Mouse (Mus musculus) kidney, postnatal 0 days (tissue): ENCODE results near the gene Ush2a. TPM values are rescaled to one million over a fixed set of nuclear protein-coding genes. Genes with fewer than 3 reads are reported as not detected.

Source experiments
- ATAC-seq: fragments of 200-750 bp; cut with Nextera tagmentation; replicated peaks from 2 replicates; pipeline ENCODE4 v1.8.0; 2017; ENCODE audit warnings: low read depth, moderate number of reproducible peaks, moderate TSS enrichment, moderate library complexity; ENCODE audit not compliant: low FRiP score
- DNase-seq: peaks from one replicate; pipeline ENCODE4 v3.0.0-alpha.2; 2016; ENCODE audit warnings: low spot score
- H3K27ac ChIP-seq: fragments of 300-500 bp; sonication (generic); 2 replicates; pipeline ENCODE4 v1.5.1; 2014; ENCODE audit warnings: mild to moderate bottlenecking
- H3K27me3 ChIP-seq: fragments of 300-500 bp; sonication (generic); 2 replicates; pipeline ENCODE4 v1.6.1; 2014; ENCODE audit warnings: low read length, mixed read lengths; ENCODE audit not compliant: insufficient read depth
- H3K36me3 ChIP-seq: fragments of 300-500 bp; sonication (generic); 2 replicates; pipeline ENCODE4 v1.6.1; 2014; ENCODE audit warnings: low read length, mixed read lengths; ENCODE audit not compliant: insufficient read depth
- H3K4me1 ChIP-seq: fragments of 300-500 bp; sonication (generic); replicated peaks from 2 replicates; pipeline ENCODE4 v1.6.1; 2014; ENCODE audit warnings: antibody characterized with exemption, low read length, mixed read lengths; ENCODE audit not compliant: insufficient read depth
- H3K4me2 ChIP-seq: fragments of 300-500 bp; sonication (generic); 2 replicates; pipeline ENCODE4 v1.6.1; 2014; ENCODE audit warnings: mild to moderate bottlenecking, low read length, moderate library complexity, mixed read lengths
- H3K4me3 ChIP-seq: fragments of 300-500 bp; sonication (generic); replicated peaks from 2 replicates; pipeline ENCODE4 v1.5.1; 2014; ENCODE audit warnings: low read depth, low read length
- H3K9ac ChIP-seq: fragments of 300-500 bp; sonication (generic); 2 replicates; pipeline ENCODE4 v1.6.1; 2014; ENCODE audit warnings: low read depth, low read length
- H3K9me3 ChIP-seq: fragments of 300-500 bp; sonication (generic); replicated peaks from 2 replicates; pipeline ENCODE4 v1.6.1; 2016; ENCODE audit warnings: low read length, inconsistent platforms, mixed read lengths
- CTCF ChIP-seq: IDR thresholded peaks from 2 replicates; pipeline ENCODE4 v1.5.1; 2016; ENCODE audit warnings: antibody characterized with exemption, low read depth, mild to moderate bottlenecking, moderate library complexity
- WGBS: fragments of 180-500 bp; shearing (Covaris S2); extraction: QIAGEN DNeasy Blood & Tissue Kit; methylation state at CpG from one replicate; pipeline ENCODE4 v1.1.7; 2014; 5-methylcytosine and 5-hydroxymethylcytosine counted together
- polyA plus RNA-seq: library from polyadenylated mRNA; unstranded; fragments of >200 nt; fragmentation: Nextera tagmentation; extraction: Ambion mirVana; gene quantifications from 2 replicates; pipeline ENCODE4 v1.2.1, GENCODE M21; 2015

The Ush2a gene
- polyA plus RNA-seq, 1 experiment from 2014 or later = not detected

DNA sequence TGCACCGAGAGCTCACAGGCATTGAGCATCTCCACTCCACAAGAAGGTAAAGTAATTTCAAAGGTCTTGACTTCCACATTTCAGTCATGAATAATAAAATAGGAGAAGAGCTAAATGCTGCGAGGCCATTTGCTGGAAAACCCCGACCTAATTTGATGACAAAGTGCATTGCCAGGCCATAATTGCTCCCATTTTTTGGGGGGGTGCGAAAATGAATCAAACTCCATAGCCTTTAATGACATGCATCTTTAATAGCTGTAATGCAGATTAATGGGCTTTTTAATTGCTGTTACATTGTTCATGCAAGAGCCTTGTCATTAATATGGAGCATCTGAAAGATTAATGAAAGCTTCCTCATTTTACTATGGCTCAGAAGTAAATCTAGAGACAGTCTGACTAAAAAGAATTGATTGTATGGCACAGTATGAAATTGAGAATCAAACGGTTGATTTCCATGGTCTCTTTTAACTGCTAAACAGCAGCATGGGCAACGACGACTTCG, 314.5 kb downstream of the Ush2a start:
- DNase-seq = no peak
- WGBS = 67% methylated on average over 8 of the region's 8 CpGs
- Histone ChIP-seq H3K9ac (no peak overlapping the region), H3K4me1 (no peaks in the 10 kb centered on the region), H3K4me2 (no peak overlapping the region), H3K4me3 (no peak overlapping the region), H3K27me3 (no peaks in the 10 kb centered on the region), H3K9me3 (no peaks in the 10 kb centered on the region), H3K27ac (no peak overlapping the region), H3K36me3 (no peaks in the 10 kb centered on the region)
- no peak for ATAC-seq
- TF ChIP-seq CTCF = no peak

DNA sequence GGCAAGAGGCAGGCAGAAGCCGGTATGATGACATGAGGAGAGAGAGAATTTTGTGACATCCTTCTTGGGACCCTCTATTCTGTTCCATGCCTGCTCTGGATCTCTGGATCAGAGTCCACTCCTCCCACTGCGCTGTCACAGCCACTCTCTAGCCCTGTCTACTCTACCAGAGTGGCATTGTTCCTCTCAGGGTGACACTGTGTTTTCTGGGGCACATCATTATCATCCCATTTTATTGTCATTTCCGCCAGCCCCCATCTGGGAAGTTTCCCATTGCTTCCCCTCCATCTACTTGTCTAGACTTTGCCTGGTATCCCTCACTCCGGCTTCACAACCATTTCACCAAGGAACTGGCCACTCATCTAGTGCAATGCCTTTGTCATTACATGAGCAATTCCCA, 315.6 kb downstream of the Ush2a start:
- Histone ChIP-seq H3K4me3 (no peak overlapping the region), H3K27ac (no peak overlapping the region), H3K9me3 (no peaks in the 10 kb centered on the region), H3K4me1 (no peaks in the 10 kb centered on the region), H3K4me2 (no peak overlapping the region), H3K27me3 (no peaks in the 10 kb centered on the region), H3K36me3 (no peaks in the 10 kb centered on the region), H3K9ac (no peak overlapping the region)
- DNase-seq = no peak
- 89% methylated on average over 4 of the region's 4 CpGs for WGBS
- no peak for ATAC-seq
- no peak for TF ChIP-seq CTCF

DNA sequence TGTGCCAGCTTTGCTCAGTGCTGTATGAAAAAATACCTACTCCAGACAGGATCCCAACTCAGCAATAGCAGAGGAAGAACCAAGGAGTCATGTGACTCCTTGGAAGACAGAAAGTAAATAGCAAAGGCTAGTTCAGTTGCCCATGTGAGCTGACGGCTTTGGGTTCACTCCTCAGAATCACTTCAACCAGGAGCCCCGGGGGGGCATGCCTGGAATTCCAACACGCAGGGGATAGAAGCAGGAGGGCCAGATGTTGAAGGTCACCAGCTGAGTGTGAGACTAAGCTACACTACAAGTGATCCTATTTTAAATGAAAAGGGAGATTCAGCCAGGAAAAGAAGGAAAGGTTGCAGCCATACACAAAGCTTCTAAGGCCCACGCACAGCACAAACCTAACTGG, 319.3 kb downstream of the Ush2a start:
- Histone ChIP-seq H3K27ac (no peak overlapping the region), H3K4me2 (no peak overlapping the region), H3K36me3 (no peaks in the 10 kb centered on the region), H3K27me3 (no peaks in the 10 kb centered on the region), H3K4me1 (no peaks in the 10 kb centered on the region), H3K9me3 (no peaks in the 10 kb centered on the region), H3K9ac (no peak overlapping the region), H3K4me3 (no peak overlapping the region)
- DNase-seq (no peak), ATAC-seq (no peak)
- no peak for TF ChIP-seq CTCF
- 58% methylated on average over 4 of the region's 4 CpGs for WGBS

DNA sequence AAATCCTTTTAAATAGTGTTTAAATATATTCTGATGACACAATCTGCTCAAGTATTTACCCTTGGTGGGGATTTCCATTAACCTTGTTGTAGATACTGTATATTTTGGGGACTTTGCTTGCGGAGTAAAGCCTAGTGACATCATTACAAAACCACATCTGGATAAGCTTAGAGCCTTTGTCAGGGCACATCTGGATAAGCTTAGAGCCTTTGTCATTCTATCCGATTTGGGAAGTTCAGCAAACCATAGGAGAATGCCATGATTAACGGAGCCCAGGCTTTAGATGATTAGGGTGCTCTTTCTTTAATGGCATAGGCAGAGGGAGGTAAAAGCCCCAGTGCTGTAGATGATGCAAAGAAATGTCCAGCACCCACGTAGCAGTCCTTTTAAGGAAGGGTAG, 333.4 kb downstream of the Ush2a start:
- Histone ChIP-seq H3K27ac (no peak overlapping the region), H3K4me1 (no peaks in the 10 kb centered on the region), H3K4me3 (no peak overlapping the region), H3K27me3 (no peaks in the 10 kb centered on the region), H3K4me2 (no peak overlapping the region), H3K36me3 (no peaks in the 10 kb centered on the region), H3K9me3 (no peaks in the 10 kb centered on the region), H3K9ac (no peak overlapping the region)
- DNase-seq (no peak), ATAC-seq (no peak)
- 72% methylated on average over 4 of the region's 4 CpGs for whole genome bisulfite sequencing
- TF ChIP-seq CTCF = no peak

DNA sequence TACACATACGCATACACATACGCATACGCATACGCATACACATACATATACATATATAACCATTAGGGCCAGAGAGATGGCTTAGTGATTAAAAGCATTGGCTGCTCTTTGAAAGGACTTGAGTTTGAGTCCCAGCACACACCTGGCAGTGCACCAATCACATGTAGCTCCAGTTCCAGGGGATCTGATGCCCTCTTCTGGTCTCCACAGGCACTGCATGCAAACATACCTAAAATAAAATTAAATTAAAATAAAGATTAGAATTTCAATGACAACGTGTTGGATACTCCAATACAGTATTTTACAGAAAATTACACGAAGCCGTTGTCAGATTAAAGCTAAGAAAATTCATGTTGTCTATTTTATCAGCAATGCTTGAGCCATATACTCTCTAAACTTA, 336.2 kb downstream of the Ush2a start:
- H3K9me3 ChIP-seq = no peaks in the 10 kb centered on the region
- no peak overlapping the region for H3K27ac ChIP-seq
- H3K36me3 ChIP-seq = no peaks in the 10 kb centered on the region
- H3K4me3 ChIP-seq = no peak overlapping the region
- no peak for ATAC-seq
- no peak overlapping the region for H3K9ac ChIP-seq
- TF ChIP-seq CTCF = peak; percentile 38
- no peaks in the 10 kb centered on the region for H3K27me3 ChIP-seq
- no peak overlapping the region for H3K4me2 ChIP-seq
- WGBS = 93% methylated on average over 7 of the region's 7 CpGs
- DNase-seq = no peak
- H3K4me1 ChIP-seq = no peaks in the 10 kb centered on the region

DNA sequence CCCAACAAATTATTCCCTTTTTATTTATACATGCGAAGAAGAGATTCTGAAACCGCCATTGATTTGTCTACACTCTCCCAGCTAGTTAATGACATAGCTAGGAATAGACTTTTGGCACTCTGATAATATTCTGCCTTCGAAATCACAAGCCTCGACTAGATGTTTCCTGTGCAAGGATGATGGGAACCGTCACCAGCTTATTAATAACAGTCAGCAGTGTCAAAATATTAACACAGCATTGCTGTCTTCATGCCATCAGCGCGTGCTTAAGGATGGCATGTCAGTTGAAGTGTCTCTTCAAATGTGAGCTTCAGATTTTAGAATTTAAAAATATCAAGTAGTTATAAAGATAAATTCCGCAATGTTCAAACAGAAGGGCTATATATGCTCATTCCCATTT, 337.3 kb downstream of the Ush2a start:
- Histone ChIP-seq H3K27ac (no peak overlapping the region), H3K4me2 (no peak overlapping the region), H3K36me3 (no peaks in the 10 kb centered on the region), H3K4me3 (no peak overlapping the region), H3K27me3 (no peaks in the 10 kb centered on the region), H3K9ac (no peak overlapping the region), H3K9me3 (no peaks in the 10 kb centered on the region), H3K4me1 (no peaks in the 10 kb centered on the region)
- ATAC-seq = no peak
- DNase-seq = no peak
- 89% methylated on average over 8 of the region's 8 CpGs for WGBS
- no peak for TF ChIP-seq CTCF

DNA sequence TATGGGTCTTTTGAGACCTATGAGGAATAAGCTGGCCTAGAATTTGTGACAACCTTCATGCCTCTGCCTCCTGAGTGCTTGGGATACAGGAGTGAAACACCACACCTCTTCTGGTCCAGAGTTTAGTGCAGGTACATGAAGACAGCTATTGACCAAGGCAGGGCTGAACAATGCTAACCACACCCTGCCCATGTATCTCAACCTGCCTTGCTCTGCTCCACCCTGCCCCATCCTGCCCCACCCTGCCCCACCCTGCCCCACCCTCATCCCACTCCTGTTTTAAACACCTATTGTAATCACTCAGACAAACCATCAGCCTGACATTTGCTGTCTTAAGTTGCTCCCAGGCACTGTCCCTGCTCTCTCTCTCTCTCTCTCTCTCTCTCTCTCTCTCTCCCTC, 344.6 kb downstream of the Ush2a start:
- H3K27me3 ChIP-seq = no peaks in the 10 kb centered on the region
- no peaks in the 10 kb centered on the region for H3K9me3 ChIP-seq
- no peak overlapping the region for H3K4me2 ChIP-seq
- no peak for DNase-seq
- H3K27ac ChIP-seq = no peak overlapping the region
- ATAC-seq = no peak
- H3K4me1 ChIP-seq = no peaks in the 10 kb centered on the region
- H3K4me3 ChIP-seq = no peak overlapping the region
- no peaks in the 10 kb centered on the region for H3K36me3 ChIP-seq
- H3K9ac ChIP-seq = no peak overlapping the region
- no peak for TF ChIP-seq CTCF
